Mouse (Mus musculus) spleen, adult 2 months (tissue): ENCODE results near the gene Mettl17.

Source experiments
- CTCF ChIP-seq: fragments of 200-500 bp; IDR thresholded peaks from 2 replicates; pipeline ENCODE4 v1.5.1; 2011; ENCODE audit warnings: mild to moderate bottlenecking, inconsistent platforms; ENCODE audit not compliant: insufficient read depth, insufficient read length, insufficient replicate concordance; ENCODE audit errors: extremely low read depth
- POLR2A ChIP-seq: fragments of 200-500 bp; IDR thresholded peaks from 2 replicates; pipeline ENCODE4 v1.6.1; 2011; ENCODE audit warnings: low read depth, low read length, inconsistent platforms

- TF ChIP-seq POLR2A: no peak
- no peak for TF ChIP-seq CTCF
Measured at GRCm38 (mm10) chr14:51853399-51853798, 31.2 kb upstream of the Mettl17 start, which contains the start of gene Ear6.
